Mouse (Mus musculus) neural tube, embryonic 10.5 days (tissue): Measurements from ENCODE around the gene Tmbim6.

ENCODE experiments used
- DNase-seq: peaks from one replicate; pipeline ENCODE4 v3.0.0-alpha.2; 2017; ENCODE audit warnings: low spot score; ENCODE audit errors: extremely low spot score

The Tmbim6 gene

DNA sequence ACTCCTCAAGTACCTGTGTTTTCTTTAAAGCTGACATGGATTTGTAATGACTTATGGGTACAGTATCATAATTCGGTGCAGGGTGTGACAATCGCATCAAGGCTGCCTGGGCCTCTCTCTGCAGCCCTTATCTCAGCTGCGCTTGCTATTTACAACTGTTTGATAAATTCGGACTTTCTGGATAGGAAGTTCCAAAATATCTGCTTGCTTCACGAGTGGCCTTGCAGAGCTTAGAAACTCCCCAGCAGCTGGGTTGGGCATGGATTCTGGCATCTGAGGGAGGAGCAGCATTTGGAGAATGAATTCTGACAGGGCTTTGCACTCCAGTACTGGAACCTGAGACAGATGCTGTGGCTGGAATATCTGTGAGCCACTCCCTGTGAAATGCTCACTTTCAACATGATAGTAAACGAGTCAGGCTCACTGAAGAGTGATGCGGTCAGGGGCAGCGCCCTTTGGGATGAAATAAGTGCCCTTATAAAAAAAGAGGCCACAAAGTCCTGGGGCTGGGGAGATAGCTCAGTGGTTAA lies 57.1 kb downstream of the Tmbim6 start:
- no peak for DNase-seq

DNA sequence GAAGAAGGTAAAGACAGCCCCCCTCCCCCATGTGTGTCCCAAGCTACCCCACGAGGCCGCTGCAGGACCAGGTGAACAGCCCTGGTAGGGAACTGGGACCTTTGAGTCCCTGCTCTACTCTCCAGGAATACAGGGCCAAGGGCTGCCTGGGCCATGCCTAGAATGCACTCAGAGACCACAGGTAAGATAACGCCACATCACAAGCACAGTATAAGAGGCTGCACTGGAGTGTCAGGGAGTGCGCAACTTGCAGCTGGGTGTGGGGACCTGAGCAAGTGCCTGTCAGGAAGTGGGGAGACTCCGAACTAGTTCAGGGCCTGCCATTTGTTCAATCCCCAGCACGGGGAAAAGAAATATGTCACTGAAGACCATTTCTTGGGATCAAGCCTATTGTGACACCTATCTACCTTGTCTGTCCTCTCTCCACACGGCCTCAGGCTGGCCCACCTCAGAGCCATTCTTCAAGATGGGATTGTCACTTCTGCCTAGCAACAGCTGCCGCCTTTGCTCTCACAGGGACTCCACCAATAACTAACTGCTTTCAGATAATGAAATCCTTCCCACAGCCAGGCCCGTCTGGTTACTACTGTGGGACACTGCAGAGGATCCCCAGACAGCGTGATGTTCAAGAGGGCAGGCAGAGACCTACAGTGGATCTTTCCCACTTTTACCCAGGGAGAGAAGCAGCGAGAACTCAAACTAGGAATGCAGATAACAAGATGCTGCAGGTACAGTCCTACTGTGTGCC lies 60.6 kb downstream of the Tmbim6 start:
- DNase-seq, result no peak

- DNase-seq, result no peak
These were observed 62.0 kb downstream of the Tmbim6 start for GRCm38 (mm10) chr15:99454585-99455279.

DNA sequence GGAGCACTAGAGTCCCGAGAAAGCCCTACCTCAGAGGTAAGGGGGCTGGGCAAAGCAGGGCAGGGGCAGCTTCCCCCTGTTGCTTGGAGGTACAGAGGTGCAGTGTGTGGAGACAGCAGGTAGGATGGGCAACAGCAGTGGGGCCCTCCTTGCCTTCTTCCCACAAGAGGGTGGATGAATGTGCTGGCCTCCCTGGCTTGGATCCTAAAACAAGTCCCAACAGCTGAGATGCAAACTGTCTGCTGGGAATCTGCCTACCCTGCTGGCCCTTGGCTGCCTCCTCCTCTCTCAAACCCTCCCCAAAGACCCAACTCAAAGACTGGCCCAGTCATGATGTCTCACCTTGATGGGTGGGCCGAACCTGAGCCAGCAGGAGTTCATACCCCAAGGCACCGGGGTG lies 62.7 kb downstream of the Tmbim6 start:
- DNase-seq, result no peak

DNA sequence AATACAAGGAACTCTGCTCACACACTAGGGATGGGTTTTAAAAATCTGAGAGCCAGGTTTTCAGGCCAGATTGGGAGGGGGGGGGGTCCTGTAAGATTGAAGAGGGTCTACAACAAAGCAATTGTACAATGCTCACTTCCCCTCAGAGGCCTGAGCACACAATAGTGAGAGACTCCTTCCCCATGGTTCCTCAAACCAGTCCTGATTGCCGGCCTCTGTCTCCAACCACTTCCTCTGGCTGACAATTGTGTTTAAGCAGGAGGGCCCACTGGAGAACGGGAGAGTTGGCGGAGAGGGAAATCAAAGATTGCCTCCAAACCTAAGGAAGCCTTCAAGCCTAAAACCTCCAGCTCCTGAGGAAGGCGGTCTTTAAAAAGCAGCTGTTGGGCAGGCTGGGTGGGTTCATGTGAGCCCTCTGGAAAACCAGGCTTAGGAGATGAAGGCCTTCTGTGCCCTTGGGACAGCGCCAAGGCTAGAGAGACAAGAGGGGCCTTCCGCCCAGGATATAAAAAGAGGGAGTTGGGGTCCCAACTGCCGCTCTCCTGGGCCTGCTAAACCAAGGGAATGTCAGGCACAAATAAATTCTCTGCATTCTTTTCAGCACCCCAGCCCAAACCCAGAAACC lies 63.8 kb downstream of the Tmbim6 start:
- DNase-seq, result no peak

- DNase-seq, result peak; percentile 64
These were observed 64.4 kb downstream of the Tmbim6 start for GRCm38 (mm10) chr15:99456963-99457605.

- peak; percentile 97 for DNase-seq
These were observed 65.1 kb downstream of the Tmbim6 start, which contains the start of gene Nckap5l for GRCm38 (mm10) chr15:99457606-99458401. TSS of gene Nckap5l (minus strand) at chr15:99457748.
